Mouse (Mus musculus) MEL (cell line): Measurements from ENCODE around the gene Btbd10. TPM values are rescaled to one million over a fixed set of nuclear protein-coding genes. Genes with fewer than 3 reads are reported as not detected.

Source experiments
- DNase-seq: peaks from one replicate; pipeline ENCODE4 v3.0.0; 2011; ENCODE audit warnings: low read depth, low spot score
- H3K27ac ChIP-seq: 2 replicates; pipeline ENCODE4 v1.5.1; 2012; ENCODE audit warnings: low read depth, mild to moderate bottlenecking, control low read depth, low read length, moderate library complexity; ENCODE audit not compliant: control insufficient read depth
- H3K27me3 ChIP-seq, 2 experiments: fragments of 150-350 bp in 1 of 2; sonication (generic) in 1 of 2; 2 replicates each; pipeline ENCODE4 v1.6.1; 2012; ENCODE audit warnings: low read length in 2 of 2, mild to moderate bottlenecking in 2 of 2, improper control_type of control experiment in 1 of 2, moderate library complexity in 1 of 2; ENCODE audit not compliant: insufficient read depth in 2 of 2, control insufficient read depth in 1 of 2
- H3K36me3 ChIP-seq, 2 experiments: 2 replicates each; pipeline ENCODE4 v1.6.1; 2012 to 2014; ENCODE audit warnings: low read length in 2 of 2, improper control_type of control experiment in 1 of 2, inconsistent platforms in 1 of 2, mild to moderate bottlenecking in 1 of 2; ENCODE audit not compliant: insufficient read depth in 2 of 2, control insufficient read depth in 1 of 2
- H3K4me1 ChIP-seq, 2 experiments: fragments of 150-350 bp in 1 of 2; sonication (generic) in 1 of 2; 2 replicates each; pipeline ENCODE4 v1.6.1; 2012; ENCODE audit warnings: low read length in 2 of 2, improper control_type of control experiment in 1 of 2, mild to moderate bottlenecking in 1 of 2; ENCODE audit not compliant: insufficient read depth in 2 of 2, control insufficient read depth in 1 of 2
- H3K4me3 ChIP-seq, 2 experiments: fragments of 150-350 bp in 1 of 2; sonication (generic) in 1 of 2; 2 replicates each; pipeline ENCODE4 v1.5.1; 2012; ENCODE audit warnings: low read depth in 2 of 2, low read length in 2 of 2, mild to moderate bottlenecking in 2 of 2, moderate library complexity in 2 of 2, control low read depth in 1 of 2, improper control_type of control experiment in 1 of 2; ENCODE audit not compliant: control insufficient read depth in 1 of 2, insufficient read depth in 1 of 2
- H3K79me2 ChIP-seq: 2 replicates; pipeline ENCODE4 v1.6.1; 2012; ENCODE audit warnings: mild to moderate bottlenecking, low read length, moderate library complexity; ENCODE audit not compliant: control insufficient read depth, poor library complexity, insufficient read depth
- H3K9ac ChIP-seq: 2 replicates; pipeline ENCODE4 v1.6.1; 2012; ENCODE audit warnings: low read depth, mild to moderate bottlenecking, control low read depth, low read length, moderate library complexity; ENCODE audit not compliant: control insufficient read depth, poor library complexity, severe bottlenecking
- H3K9me3 ChIP-seq: fragments of 150-350 bp; sonication (generic); replicated peaks from 2 replicates; pipeline ENCODE4 v1.6.1; 2012; ENCODE audit warnings: mild to moderate bottlenecking, low read length, improper control_type of control experiment, moderate library complexity; ENCODE audit not compliant: insufficient read depth
- CHD1 ChIP-seq: IDR thresholded peaks from 2 replicates; pipeline ENCODE4 v1.6.1; 2012; ENCODE audit warnings: low read depth, mild to moderate bottlenecking, inconsistent platforms, low read length, improper control_type of control experiment
- CTCF ChIP-seq, 3 experiments: IDR thresholded peaks in 2 of 3; conservative IDR thresholded peaks in 1 of 3; 2 replicates each; pipeline ENCODE4 v1.5.1; 2011 to 2012; ENCODE audit warnings: low read length in 3 of 3, low read depth in 2 of 3, mild to moderate bottlenecking in 2 of 3, improper control_type of control experiment in 1 of 3, inconsistent platforms in 1 of 3, mixed read lengths in 1 of 3, moderate library complexity in 1 of 3; ENCODE audit not compliant: control insufficient read depth in 1 of 3, insufficient read depth in 1 of 3, poor library complexity in 1 of 3, severe bottlenecking in 1 of 3
- E2F4 ChIP-seq: IDR thresholded peaks from 2 replicates; pipeline ENCODE4 v1.6.1; 2011; ENCODE audit warnings: low read depth, low read length, improper control_type of control experiment, borderline replicate concordance
- EP300 ChIP-seq, 2 experiments: IDR thresholded peaks; 2 replicates each; pipeline ENCODE4 v1.6.1; 2011; ENCODE audit warnings: improper control_type of control experiment in 2 of 2, low read length in 2 of 2, low read depth in 1 of 2, mild to moderate bottlenecking in 1 of 2
- HCFC1 ChIP-seq: IDR thresholded peaks from 2 replicates; pipeline ENCODE4 v1.6.1; 2012; ENCODE audit warnings: low read depth, mild to moderate bottlenecking, inconsistent platforms, low read length, improper control_type of control experiment, moderate library complexity
- JUND ChIP-seq: IDR thresholded peaks from 2 replicates; pipeline ENCODE4 v1.6.1; 2011; ENCODE audit warnings: low read depth, mild to moderate bottlenecking, improper control_type of control experiment, low read length
- KAT2A ChIP-seq: conservative IDR thresholded peaks from 2 replicates; pipeline ENCODE4 v1.6.1; 2012; ENCODE audit warnings: low read depth, low read length, improper control_type of control experiment, inconsistent platforms
- MAFK ChIP-seq: IDR thresholded peaks from 2 replicates; pipeline ENCODE4 v1.6.1; 2011; ENCODE audit warnings: low read depth, mild to moderate bottlenecking, low read length, improper control_type of control experiment, borderline replicate concordance
- MAX ChIP-seq: IDR thresholded peaks from 2 replicates; pipeline ENCODE4 v1.6.1; 2011; ENCODE audit warnings: low read length, improper control_type of control experiment
- MAZ ChIP-seq: IDR thresholded peaks from 2 replicates; pipeline ENCODE4 v1.6.1; 2012; ENCODE audit warnings: low read depth, mild to moderate bottlenecking, inconsistent platforms, low read length, improper control_type of control experiment
- MEF2A ChIP-seq: IDR thresholded peaks from 2 replicates; pipeline ENCODE4 v1.6.1; 2014; ENCODE audit warnings: low read depth, mild to moderate bottlenecking, inconsistent platforms, low read length, improper control_type of control experiment; ENCODE audit not compliant: poor library complexity, insufficient replicate concordance, severe bottlenecking; ENCODE audit errors: extremely low read depth
- NELFE ChIP-seq: IDR thresholded peaks from 2 replicates; pipeline ENCODE4 v1.6.1; 2011; ENCODE audit warnings: low read depth, low read length, improper control_type of control experiment
- NRF1 ChIP-seq: IDR thresholded peaks from 2 replicates; pipeline ENCODE4 v1.6.1; 2014; ENCODE audit warnings: low read depth, mild to moderate bottlenecking, inconsistent platforms, low read length, improper control_type of control experiment, moderate library complexity; ENCODE audit not compliant: poor library complexity, insufficient read depth, severe bottlenecking
- POLR2AphosphoS2 ChIP-seq: IDR thresholded peaks from 2 replicates; pipeline ENCODE4 v1.6.1; 2011; ENCODE audit warnings: low read length, improper control_type of control experiment
- RAD21 ChIP-seq: IDR thresholded peaks from 2 replicates; pipeline ENCODE4 v1.6.1; 2011; ENCODE audit warnings: mild to moderate bottlenecking, low read depth, low read length, improper control_type of control experiment
- RCOR1 ChIP-seq: IDR thresholded peaks from 2 replicates; pipeline ENCODE4 v1.6.1; 2012; ENCODE audit warnings: low read depth, mild to moderate bottlenecking, inconsistent platforms, low read length, improper control_type of control experiment
- SIN3A ChIP-seq: IDR thresholded peaks from 2 replicates; pipeline ENCODE4 v1.6.1; 2012; ENCODE audit warnings: low read length, improper control_type of control experiment, inconsistent platforms
- SMC3 ChIP-seq: IDR thresholded peaks from 2 replicates; pipeline ENCODE4 v1.6.1; 2011; ENCODE audit warnings: low read depth, low read length, improper control_type of control experiment
- TCF12 ChIP-seq: IDR thresholded peaks from 2 replicates; pipeline ENCODE4 v1.6.1; 2014; ENCODE audit warnings: low read depth, mild to moderate bottlenecking, inconsistent platforms, low read length, improper control_type of control experiment, moderate library complexity
- UBTF ChIP-seq: IDR thresholded peaks from 2 replicates; pipeline ENCODE4 v1.6.1; 2012; ENCODE audit warnings: low read depth, mild to moderate bottlenecking, inconsistent platforms, low read length, improper control_type of control experiment, moderate library complexity, borderline replicate concordance; ENCODE audit not compliant: insufficient read depth
- USF1 ChIP-seq: IDR thresholded peaks from 2 replicates; pipeline ENCODE4 v1.6.1; 2014; ENCODE audit warnings: low read depth, mild to moderate bottlenecking, inconsistent platforms, low read length, improper control_type of control experiment, moderate library complexity
- USF2 ChIP-seq, 2 experiments: IDR thresholded peaks; 2 replicates each; pipeline ENCODE4 v1.6.1; 2011 to 2012; ENCODE audit warnings: improper control_type of control experiment in 2 of 2, low read length in 2 of 2, borderline replicate concordance in 1 of 2, inconsistent platforms in 1 of 2, low read depth in 1 of 2, mild to moderate bottlenecking in 1 of 2; ENCODE audit not compliant: insufficient read depth in 1 of 2
- ZC3H11A ChIP-seq: IDR thresholded peaks from 2 replicates; pipeline ENCODE4 v1.6.1; 2012; ENCODE audit warnings: low read depth, mild to moderate bottlenecking, inconsistent platforms, low read length, improper control_type of control experiment
- ZNF384 ChIP-seq: IDR thresholded peaks from 2 replicates; pipeline ENCODE4 v1.6.1; 2012; ENCODE audit warnings: low read depth, mild to moderate bottlenecking, inconsistent platforms, low read length, improper control_type of control experiment
- polyA plus RNA-seq, 2 experiments: library from polyadenylated mRNA; stranded (reverse) in 1 of 2; unstranded in 1 of 2; fragments of >175 nt in 1 of 2; fragments of >200 nt in 1 of 2; gene quantifications; 2 replicates each; pipeline versions ENCODE4 v1.2.1 to v1.2.4; 2012; ENCODE audit warnings: low replicate concordance in 2 of 2, low read depth in 1 of 2; ENCODE audit not compliant: insufficient read length in 2 of 2, insufficient read depth in 1 of 2, missing spikeins in 1 of 2
- total RNA-seq: library from RNA; depleted of rRNA; stranded (reverse); fragments of 300-350 nt; gene quantifications from 2 replicates; pipeline ENCODE4 v1.2.3, GENCODE M21; 2012

Btbd10 gene
- total and polyA plus RNA-seq, 3 experiments = 9.8 to 15.7 TPM; not detected in 1

- no peak for TF ChIP-seq NRF1
- no peak for TF ChIP-seq JUND
- TF ChIP-seq E2F4 = no peak
- TF ChIP-seq USF2 (IDR thresholded peaks at IDR 0.05; ENCODE audit: borderline replicate concordance in 1 of 2, insufficient read depth in 1 of 2, low read depth in 1 of 2, low read length in 2 of 2) = no peak
- no peak for TF ChIP-seq CHD1
- peak; percentile 34 for TF ChIP-seq SMC3
- TF ChIP-seq UBTF = no peak
- TF ChIP-seq RCOR1 = no peak
- no peak for TF ChIP-seq MEF2A
- TF ChIP-seq HCFC1 = no peak
- no peak for TF ChIP-seq MAX
- TF ChIP-seq TCF12 = 0 out of 2 replicates have a peak, but pooled peaks have one; percentile 30
- TF ChIP-seq POLR2AphosphoS2 = no peak
- no peak for TF ChIP-seq MAFK
- no peak for TF ChIP-seq MAZ
- TF ChIP-seq SIN3A = peak; percentile 57; the same call in 1 of the 2 replicates
- TF ChIP-seq ZNF384 = peak; percentile 64
- no peak for TF ChIP-seq ZC3H11A
- 0 out of 4 replicates have a peak, but pooled peaks of 1 of the 2 experiments have one; percentile 45 for TF ChIP-seq EP300 (IDR thresholded peaks at IDR 0.05; ENCODE audit: low read depth in 1 of 2, low read length in 2 of 2)
Measured at GRCm38 (mm10) chr7:113289211-113289610, 80.0 kb downstream of the Btbd10 start (continued).

GRCm38 (mm10) chr7:113285405-113285804 lies 83.8 kb downstream of the Btbd10 start:
- Histone ChIP-seq H3K9ac (no peak overlapping the region), H3K4me3 (no peak overlapping the region), H3K9me3 (no peaks in the 10 kb centered on the region), H3K79me2 (no peaks in the 10 kb centered on the region), H3K36me3 (peaks cover 0 to 3% of the 10 kb centered on the region in 2 experiments; a peak in 1 of 4 replicates), H3K4me1 (peaks cover 2 to 6% of the 10 kb centered on the region in 2 experiments; a peak in 3 of 4 replicates), H3K27ac (no peak overlapping the region), H3K27me3 (no peaks in the 10 kb centered on the region)
- DNase-seq = no peak
- TF ChIP-seq KAT2A = no peak
- no peak for TF ChIP-seq ZNF384
- TF ChIP-seq MAZ = no peak
- TF ChIP-seq HCFC1 = no peak
- TF ChIP-seq NRF1 = no peak
- TF ChIP-seq CTCF (IDR thresholded peaks at IDR 0.05 in 2 of 3, conservative IDR thresholded peaks at IDR 0.05 in 1 of 3; ENCODE audit: control insufficient read depth in 1 of 3, insufficient read depth in 1 of 3, low read depth in 2 of 3, low read length in 3 of 3, poor library complexity in 1 of 3, severe bottlenecking in 1 of 3) = no peak
- TF ChIP-seq RAD21 = no peak
- no peak for TF ChIP-seq RCOR1
- TF ChIP-seq MAX = no peak
- TF ChIP-seq USF1 = no peak
- TF ChIP-seq POLR2AphosphoS2 = no peak
- no peak for TF ChIP-seq JUND
- no peak for TF ChIP-seq NELFE
